Mouse (Mus musculus) kidney, embryonic 16.5 days (tissue): ENCODE measurements at regions not wholly inside any gene's neighbourhood (a gene's known extent, or its start where the extent isn't known, plus 50 kb on each side); places are given as distances from the start of the nearest gene placed in this dataset.

Experiments used
- ATAC-seq: fragments of 200-750 bp; cut with Nextera tagmentation; 2 replicates; pipeline ENCODE4 v1.8.0; 2017; ENCODE audit warnings: moderate TSS enrichment; ENCODE audit not compliant: low FRiP score, low TSS enrichment
- H3K27ac ChIP-seq: fragments of 300-500 bp; sonication (generic); 2 replicates; pipeline ENCODE4 v1.5.1; 2014; ENCODE audit warnings: low read length
- H3K27me3 ChIP-seq: fragments of 300-500 bp; sonication (generic); 2 replicates; pipeline ENCODE4 v1.6.1; 2014; ENCODE audit warnings: low read length, control low read depth, mixed read lengths; ENCODE audit not compliant: insufficient read depth
- H3K36me3 ChIP-seq: fragments of 300-500 bp; sonication (generic); 2 replicates; pipeline ENCODE4 v1.6.1; 2014; ENCODE audit warnings: low read length, control low read depth, mixed read lengths; ENCODE audit not compliant: insufficient read depth
- H3K4me1 ChIP-seq: fragments of 300-500 bp; sonication (generic); 2 replicates; pipeline ENCODE4 v1.6.1; 2014; ENCODE audit warnings: low read length, control low read depth, mixed read lengths; ENCODE audit not compliant: insufficient read depth
- H3K4me2 ChIP-seq: fragments of 300-500 bp; sonication (generic); replicated peaks from 2 replicates; pipeline ENCODE4 v1.6.1; 2014; ENCODE audit warnings: low read depth, low read length
- H3K4me3 ChIP-seq: fragments of 300-500 bp; sonication (generic); 2 replicates; pipeline ENCODE4 v1.5.1; 2014; ENCODE audit warnings: mild to moderate bottlenecking, low read length
- H3K9ac ChIP-seq: fragments of 300-500 bp; sonication (generic); replicated peaks from 2 replicates; pipeline ENCODE4 v1.6.1; 2014; ENCODE audit warnings: low read length
- H3K9me3 ChIP-seq: fragments of 300-500 bp; sonication (generic); 2 replicates; pipeline ENCODE4 v1.6.1; 2016; ENCODE audit warnings: low read length, control low read depth
- WGBS: fragments of 180-500 bp; shearing (Covaris S2); extraction: QIAGEN DNeasy Blood & Tissue Kit; methylation state at CpG from one replicate; pipeline ENCODE4 v1.1.7; 2014; 5-methylcytosine and 5-hydroxymethylcytosine counted together

- H3K4me2 ChIP-seq: no peak overlapping the region
- no peaks in the 10 kb centered on the region for H3K36me3 ChIP-seq
- no peak overlapping the region for H3K9ac ChIP-seq
- no peak for ATAC-seq
- peaks cover 4% of the 10 kb centered on the region; the same call in 1 of the 2 replicates for H3K4me1 ChIP-seq
- no peaks in the 10 kb centered on the region for H3K9me3 ChIP-seq
- H3K27ac ChIP-seq: no peak overlapping the region
- 80% methylated on average over 3 of the region's 3 CpGs for WGBS
- no peaks in the 10 kb centered on the region; the same call in 1 of the 2 replicates for H3K27me3 ChIP-seq
- no peak overlapping the region for H3K4me3 ChIP-seq
Measured at GRCm38 (mm10) chr17:4840123-4840522, 154.0 kb upstream of the Arid1b start.

- Histone ChIP-seq H3K27me3 (no peaks in the 10 kb centered on the region), H3K27ac (no peak overlapping the region), H3K9ac (no peak overlapping the region), H3K36me3 (no peaks in the 10 kb centered on the region), H3K4me1 (no peaks in the 10 kb centered on the region), H3K4me2 (no peak overlapping the region), H3K9me3 (no peaks in the 10 kb centered on the region), H3K4me3 (no peak overlapping the region)
- 78% methylated on average over 3 of the region's 3 CpGs for WGBS
- ATAC-seq: no peak
Measured at GRCm38 (mm10) chr17:4858304-4858703, 135.8 kb upstream of the Arid1b start.

- Histone ChIP-seq H3K4me1 (peaks cover 19% of the 10 kb centered on the region), H3K4me2 (peak overlapping the region; percentile 51), H3K4me3 (no peak overlapping the region), H3K27me3 (no peaks in the 10 kb centered on the region), H3K9me3 (no peaks in the 10 kb centered on the region), H3K27ac (no peak overlapping the region), H3K9ac (no peak overlapping the region; the same call in 1 of the 2 replicates), H3K36me3 (no peaks in the 10 kb centered on the region)
- WGBS: 53% methylated on average over 10 of the region's 10 CpGs
- ATAC-seq: no peak
Measured at GRCm38 (mm10) chr17:4864901-4865300, 129.2 kb upstream of the Arid1b start.

- H3K4me1 ChIP-seq: peaks cover 19% of the 10 kb centered on the region
- no peaks in the 10 kb centered on the region for H3K27me3 ChIP-seq
- peak; percentile 68; the same call in 1 of the 2 replicates for ATAC-seq
- 5% methylated on average over 10 of the region's 10 CpGs for WGBS
- peak overlapping the region; percentile 37; the same call in 1 of the 2 replicates for H3K27ac ChIP-seq
- peak overlapping the region; percentile 21 for H3K4me3 ChIP-seq
- peak overlapping the region; percentile 51 for H3K4me2 ChIP-seq
- H3K36me3 ChIP-seq: no peaks in the 10 kb centered on the region
- H3K9ac ChIP-seq: peak overlapping the region; percentile 37; the same call in 1 of the 2 replicates
- no peaks in the 10 kb centered on the region for H3K9me3 ChIP-seq
Measured at GRCm38 (mm10) chr17:4865621-4866020, 128.5 kb upstream of the Arid1b start.

- Histone ChIP-seq H3K4me1 (peaks cover 19% of the 10 kb centered on the region), H3K9me3 (no peaks in the 10 kb centered on the region), H3K36me3 (no peaks in the 10 kb centered on the region), H3K4me2 (peak overlapping the region; percentile 51), H3K4me3 (peak overlapping the region; percentile 21), H3K27ac (no peak overlapping the region), H3K9ac (peak overlapping the region; percentile 37; the same call in 1 of the 2 replicates), H3K27me3 (no peaks in the 10 kb centered on the region)
- 31% methylated on average over 17 of the region's 17 CpGs for WGBS
- peak; percentile 57; the same call in 1 of the 2 replicates for ATAC-seq
Measured at GRCm38 (mm10) chr17:4866026-4866896, 127.9 kb upstream of the Arid1b start.

- Histone ChIP-seq H3K4me3 (no peak overlapping the region), H3K4me1 (peaks cover 19% of the 10 kb centered on the region), H3K4me2 (no peak overlapping the region), H3K27me3 (no peaks in the 10 kb centered on the region), H3K36me3 (no peaks in the 10 kb centered on the region), H3K9ac (no peak overlapping the region), H3K9me3 (no peaks in the 10 kb centered on the region), H3K27ac (no peak overlapping the region)
- 93% methylated on average over 5 of the region's 5 CpGs for WGBS
- ATAC-seq: no peak
Measured at GRCm38 (mm10) chr17:4867083-4867482, 127.0 kb upstream of the Arid1b start.

GRCm38 (mm10) chr17:4867754-4868445 lies 126.2 kb upstream of the Arid1b start:
- Histone ChIP-seq H3K4me1 (peaks cover 19% of the 10 kb centered on the region), H3K4me2 (no peak overlapping the region), H3K4me3 (no peak overlapping the region), H3K9ac (no peak overlapping the region), H3K27me3 (no peaks in the 10 kb centered on the region), H3K27ac (no peak overlapping the region), H3K9me3 (no peaks in the 10 kb centered on the region), H3K36me3 (no peaks in the 10 kb centered on the region)
- WGBS: 69% methylated on average over 9 of the region's 9 CpGs
- no peak for ATAC-seq

- no peaks in the 10 kb centered on the region for H3K27me3 ChIP-seq
- no peak for ATAC-seq
- WGBS: 88% methylated on average over 10 of the region's 10 CpGs
- H3K4me2 ChIP-seq: no peak overlapping the region
- H3K4me3 ChIP-seq: no peak overlapping the region
- no peaks in the 10 kb centered on the region for H3K9me3 ChIP-seq
- peaks cover 19% of the 10 kb centered on the region for H3K4me1 ChIP-seq
- H3K27ac ChIP-seq: no peak overlapping the region
- no peaks in the 10 kb centered on the region for H3K36me3 ChIP-seq
- H3K9ac ChIP-seq: no peak overlapping the region
Measured at GRCm38 (mm10) chr17:4868446-4868825, 125.7 kb upstream of the Arid1b start.

GRCm38 (mm10) chr17:4868861-4869260 lies 125.3 kb upstream of the Arid1b start:
- 82% methylated on average over 5 of the region's 5 CpGs for WGBS
- H3K36me3 ChIP-seq: no peaks in the 10 kb centered on the region
- H3K9ac ChIP-seq: no peak overlapping the region
- no peak overlapping the region for H3K27ac ChIP-seq
- H3K4me1 ChIP-seq: peaks cover 19% of the 10 kb centered on the region
- no peak overlapping the region for H3K4me2 ChIP-seq
- H3K4me3 ChIP-seq: no peak overlapping the region
- no peaks in the 10 kb centered on the region for H3K27me3 ChIP-seq
- ATAC-seq: no peak
- H3K9me3 ChIP-seq: no peaks in the 10 kb centered on the region

GRCm38 (mm10) chr17:4871267-4871666 lies 122.9 kb upstream of the Arid1b start:
- Histone ChIP-seq H3K36me3 (no peaks in the 10 kb centered on the region), H3K27ac (no peak overlapping the region), H3K4me2 (no peak overlapping the region), H3K27me3 (no peaks in the 10 kb centered on the region), H3K9ac (no peak overlapping the region), H3K4me3 (no peak overlapping the region), H3K9me3 (no peaks in the 10 kb centered on the region), H3K4me1 (peaks cover 3% of the 10 kb centered on the region)
- no peak for ATAC-seq
- 68% methylated on average over 2 of the region's 2 CpGs for WGBS
